Mouse (Mus musculus) inflammation-experienced regulatory T-cells, adult 16 weeks (primary cell): ENCODE results near the gene Ogfod3. TPM values are rescaled to one million over a fixed set of nuclear protein-coding genes. Genes with fewer than 3 reads are reported as not detected.

Source experiments
- polyA plus RNA-seq: library from polyadenylated mRNA; unstranded; fragments of 100-300 nt; shearing (Covaris generic); gene quantifications from one replicate; pipeline ENCODE4 v1.2.1, GENCODE M21; 2017

Ogfod3 gene
- 9.1 TPM for polyA plus RNA-seq

GRCm38 (mm10) chr11:121204161-121205006 lies at the start of gene Ogfod3, which contains the start of gene Hexdc:
Ogfod3 (minus strand) TSS chr11:121204711.
Hexdc (plus strand) TSS chr11:121204433.

GRCm38 (mm10) chr11:121236564-121237344 lies 32.2 kb upstream of the Ogfod3 start, which contains the start of gene Narf:
Narf (plus strand) TSS chr11:121237253.

GRCm38 (mm10) chr11:121229018-121229439 lies 24.5 kb upstream of the Ogfod3 start, which contains the start of gene Cybc1:
Cybc1 (minus strand) TSS chr11:121229322.

GRCm38 (mm10) chr11:121159971-121160370 lies 44.5 kb downstream of the Ogfod3 start, which contains the start of gene Uts2r:
Uts2r (plus strand) TSS chr11:121160271.

GRCm38 (mm10) chr11:121145865-121146264 lies 58.6 kb downstream of the Ogfod3 start, which contains the start of gene Tex19.1:
Tex19.1 (plus strand) TSS chr11:121146143.

Other genes with a start within 250 kb of the Ogfod3 start
- gene Csnk1d, start 213.4 kb downstream of the Ogfod3 start, polyA plus RNA-seq = 143 TPM
- gene Cd7, start 165.3 kb downstream of the Ogfod3 start, polyA plus RNA-seq = 61.2 TPM
- not detected for gene Sectm1b, start 141.1 kb downstream of the Ogfod3 start, polyA plus RNA-seq
- gene Sectm1a, start 123.5 kb downstream of the Ogfod3 start, polyA plus RNA-seq = not detected
- not detected for gene Tex19.2, start 86.0 kb downstream of the Ogfod3 start, polyA plus RNA-seq
- not detected for gene Tex19.1, start 58.6 kb downstream of the Ogfod3 start, polyA plus RNA-seq
- gene Uts2r, start 44.4 kb downstream of the Ogfod3 start, polyA plus RNA-seq = not detected
- 3.6 TPM for gene Hexdc, start 278 bp downstream of the Ogfod3 start, polyA plus RNA-seq
- gene Cybc1, start 24.6 kb upstream of the Ogfod3 start, polyA plus RNA-seq = 148 TPM
- gene Narf, start 32.5 kb upstream of the Ogfod3 start, polyA plus RNA-seq = 49.9 TPM
- gene Foxk2, start 55.3 kb upstream of the Ogfod3 start, polyA plus RNA-seq = 1.9 TPM
- 50.9 TPM for gene Wdr45b, start 149.7 kb upstream of the Ogfod3 start, polyA plus RNA-seq
- gene Rab40b, start 183.5 kb upstream of the Ogfod3 start, polyA plus RNA-seq = not detected
- gene Fn3krp, start 216.7 kb upstream of the Ogfod3 start, polyA plus RNA-seq = 0.54 TPM
- 0.11 TPM for gene Fn3k, start 230.2 kb upstream of the Ogfod3 start, polyA plus RNA-seq
- 56.6 TPM for gene Tbcd, start 247.2 kb upstream of the Ogfod3 start, polyA plus RNA-seq